Mouse (Mus musculus) megakaryocyte, adult 5-6 weeks (primary cell): Measurements from ENCODE around the gene Eif2d. TPM values are rescaled to one million over a fixed set of nuclear protein-coding genes. Genes with fewer than 3 reads are reported as not detected.
A peak's percentile ranks its signal among the peaks of the same experiment; 100 is the strongest.

Experiments used
- ATAC-seq: 2 replicates; pipeline ENCODE4 v1.8.0; 2016; ENCODE audit warnings: mild to moderate bottlenecking, inconsistent platforms; ENCODE audit not compliant: poor library complexity, severe bottlenecking
- total RNA-seq, 2 experiments: library from RNA; stranded (forward) in 1 of 2; stranded (reverse) in 1 of 2; fragments of 153-499, 151-499 nt in 1 of 2; fragments of 221-1000, 200-1000 nt in 1 of 2; gene quantifications; 2 replicates each; pipeline versions ENCODE4 v1.2.3 to v1.2.4; 2015 to 2017

Gene Eif2d
- total RNA-seq, 2 experiments from 2014 or later, result 24.5 to 31.0 TPM

GRCm38 (mm10) chr1:131211655-131212054, 58.7 kb downstream of the Eif2d start:
- ATAC-seq, result no peak

- peak; percentile 43; the same call in 1 of the 2 replicates for ATAC-seq
These were observed 60.0 kb downstream of the Eif2d start for GRCm38 (mm10) chr1:131212956-131213355.

- no peak for ATAC-seq
These were observed 60.4 kb downstream of the Eif2d start for GRCm38 (mm10) chr1:131213361-131213760.

DNA sequence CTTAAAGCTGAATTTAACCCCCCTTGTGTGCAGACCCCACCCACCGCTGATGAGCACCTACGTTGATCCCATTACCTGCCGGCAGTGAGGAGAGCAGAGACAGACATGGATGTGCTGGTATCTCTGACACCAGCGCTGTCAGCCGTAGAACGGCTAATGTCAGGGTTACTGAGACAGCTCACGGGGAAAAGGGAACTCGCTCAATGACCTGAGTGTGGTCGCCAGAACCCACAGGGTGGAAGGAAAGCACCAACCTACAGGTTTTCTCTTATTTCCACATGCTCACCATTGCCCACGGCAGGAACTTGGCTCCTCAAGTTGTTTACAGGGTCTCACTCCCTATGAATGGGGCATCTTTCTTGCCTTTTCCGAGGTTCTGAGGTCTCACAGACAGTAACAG, 66.0 kb downstream of the Eif2d start:
- peak; percentile 91 for ATAC-seq

- ATAC-seq, result no peak
These were observed 69.0 kb downstream of the Eif2d start for GRCm38 (mm10) chr1:131221822-131222590.

GRCm38 (mm10) chr1:131223345-131223744, 70.4 kb downstream of the Eif2d start:
- no peak for ATAC-seq

DNA sequence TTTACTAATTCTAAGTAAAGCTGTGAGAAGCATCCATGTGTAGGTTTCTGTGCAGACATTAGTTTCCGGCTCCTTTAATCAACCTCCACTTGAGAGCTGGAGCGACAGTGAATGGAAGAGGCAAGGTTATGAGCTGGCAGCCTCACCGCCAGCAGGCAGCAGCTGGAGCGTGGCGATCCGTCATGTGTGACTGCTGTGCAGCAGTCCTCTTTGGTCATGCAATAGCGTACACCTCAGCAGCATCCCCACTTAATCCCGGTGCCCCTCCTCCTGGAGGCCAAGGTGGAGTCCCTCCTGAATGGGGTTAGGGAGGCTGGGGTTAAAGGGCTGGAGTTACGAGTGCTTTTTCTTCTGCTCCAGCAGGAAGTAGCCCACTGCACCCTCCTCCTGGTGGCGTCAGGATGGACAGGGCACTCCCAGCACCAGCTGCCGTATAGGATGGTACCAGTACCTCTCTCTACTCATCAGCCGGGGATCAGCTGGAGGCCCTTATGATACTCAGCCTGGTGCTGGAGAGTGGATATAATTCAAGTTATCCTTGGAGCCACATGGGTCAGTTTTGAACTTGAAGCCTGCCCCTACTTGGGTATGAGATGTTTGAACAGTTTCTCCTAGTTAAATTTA, 72.0 kb downstream of the Eif2d start:
- no peak for ATAC-seq

DNA sequence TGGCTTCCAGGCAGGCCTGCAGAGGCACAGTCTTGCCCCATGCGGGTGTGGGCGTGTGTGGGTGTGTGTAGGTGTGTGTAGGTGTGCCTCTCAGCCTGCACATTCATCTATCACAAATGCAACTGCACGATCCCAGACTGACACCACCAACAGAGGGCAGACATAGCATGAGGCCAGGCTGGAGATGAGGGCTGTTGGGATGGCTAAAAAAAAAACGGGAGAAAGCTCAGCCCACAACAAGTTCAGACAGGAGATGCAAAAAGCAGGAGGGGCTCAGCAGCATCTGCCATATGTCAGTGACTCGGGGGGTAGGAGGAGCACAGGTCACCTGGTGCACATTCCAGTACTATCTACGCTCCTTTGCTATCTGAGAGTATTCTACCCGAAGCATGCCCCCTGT, 75.2 kb downstream of the Eif2d start:
- no peak for ATAC-seq

DNA sequence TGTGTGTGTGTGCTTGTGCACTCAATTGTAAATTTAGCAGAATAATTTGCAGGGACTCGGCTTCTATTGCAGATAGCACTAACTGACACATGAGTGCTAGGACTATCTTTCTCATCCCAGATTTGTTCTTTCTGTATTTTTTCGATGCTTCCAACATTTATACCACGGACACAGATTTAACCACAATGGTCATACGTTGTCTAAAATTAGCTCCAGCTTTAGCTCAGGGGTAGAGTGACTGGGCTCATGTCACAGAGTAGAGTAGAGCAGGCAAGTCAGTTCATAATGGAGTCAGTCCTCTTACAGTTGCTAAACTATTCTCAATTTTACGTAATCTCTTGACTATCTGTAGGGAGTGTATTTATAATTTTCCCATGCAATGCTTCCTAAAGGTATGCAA, 75.7 kb downstream of the Eif2d start:
- no peak for ATAC-seq

DNA sequence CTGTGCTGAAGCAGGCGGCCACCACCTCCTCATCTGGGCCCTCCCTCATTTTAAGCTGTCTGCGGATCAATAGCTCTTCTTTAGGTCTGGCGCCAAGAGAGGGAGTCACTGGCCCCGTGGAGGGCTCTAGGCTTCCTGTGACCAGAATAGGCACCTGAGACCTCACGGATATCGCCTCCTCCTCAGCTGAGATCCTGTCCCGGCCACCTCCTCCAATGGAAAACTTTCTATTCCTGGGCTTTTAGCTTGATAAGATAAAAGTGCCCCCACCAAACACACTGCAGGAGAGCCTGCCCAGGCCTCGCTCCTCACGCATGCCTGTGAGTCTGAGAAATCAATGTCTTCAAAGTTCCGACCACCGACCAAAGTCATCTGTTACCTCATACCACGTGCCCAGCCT, 80.5 kb downstream of the Eif2d start:
- no peak for ATAC-seq

DNA sequence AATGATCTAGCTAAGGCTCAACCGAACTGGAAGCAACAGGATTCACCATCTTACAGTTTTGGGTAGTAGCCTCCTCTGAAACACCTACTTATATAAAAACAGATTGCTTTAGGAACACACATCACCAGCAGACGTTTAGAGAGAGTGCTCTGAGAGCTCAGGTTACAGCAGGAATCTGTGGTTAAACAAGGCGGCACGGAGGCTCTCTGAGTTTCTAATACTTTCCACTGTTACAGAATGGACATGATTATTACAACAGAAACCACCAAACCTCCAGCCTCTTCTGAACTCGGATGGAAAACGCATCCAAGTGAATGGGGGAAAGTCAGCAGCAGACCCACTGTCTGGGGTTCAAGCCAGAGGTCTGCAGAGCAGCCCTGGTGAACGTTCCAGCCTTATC, 83.1 kb downstream of the Eif2d start:
- ATAC-seq, result no peak

Other genes with a start within 250 kb of the Eif2d start
- not detected in 2 replicates for gene Il20, start 241.7 kb upstream of the Eif2d start, total RNA-seq (2015)
- not detected in 2 replicates for gene Il20, start 241.7 kb upstream of the Eif2d start, total RNA-seq (2017)
- gene Il19, start 213.1 kb upstream of the Eif2d start, total RNA-seq (2015), result not detected in 2 replicates
- not detected in 2 replicates for gene Il19, start 213.1 kb upstream of the Eif2d start, total RNA-seq (2017)
- not detected in 2 replicates for gene Il10, start 133.3 kb upstream of the Eif2d start, total RNA-seq (2015)
- 0.49 TPM in 1 of 2 replicates, not detected in the other for gene Il10, start 133.3 kb upstream of the Eif2d start, total RNA-seq (2017)
- gene Mapkapk2, start 55.4 kb upstream of the Eif2d start, total RNA-seq (2015), result 210 and 215 TPM in 2 replicates
- 210 and 216 TPM in 2 replicates for gene Mapkapk2, start 55.4 kb upstream of the Eif2d start, total RNA-seq (2017)
- 3.4 and 4.6 TPM in 2 replicates for gene Dyrk3, start 14.8 kb upstream of the Eif2d start, total RNA-seq (2015)
- gene Dyrk3, start 14.8 kb upstream of the Eif2d start, total RNA-seq (2017), result 4.1 and 4.8 TPM in 2 replicates
- 81.7 and 97.9 TPM in 2 replicates for gene Rassf5, start 92.1 kb downstream of the Eif2d start, total RNA-seq (2015)
- gene Rassf5, start 92.1 kb downstream of the Eif2d start, total RNA-seq (2017), result 99.6 and 110 TPM in 2 replicates
- gene Ikbke, start 126.4 kb downstream of the Eif2d start, total RNA-seq (2015), result 18.6 and 28.4 TPM in 2 replicates
- gene Ikbke, start 126.4 kb downstream of the Eif2d start, total RNA-seq (2017), result 24.1 and 24.9 TPM in 2 replicates